Mouse (Mus musculus): ENCODE measurements around the gene Lrg1.

Gene Lrg1

GRCm38 (mm10) chr17:56134463-56134971 lies 12.7 kb upstream of the Lrg1 start:
- DNase-seq (ENCODE audit: low spot score): peak; percentile 70

- peak; percentile 82 for DNase-seq (ENCODE audit: low spot score)
Observed at GRCm38 (mm10) chr17:56133457-56134363, 11.9 kb upstream of the Lrg1 start.

GRCm38 (mm10) chr17:56132661-56133060 lies 10.9 kb upstream of the Lrg1 start:
- peak; percentile 63 for DNase-seq (ENCODE audit: low spot score)

GRCm38 (mm10) chr17:56131814-56132213 lies 10.0 kb upstream of the Lrg1 start:
- peak; percentile 66 for DNase-seq (ENCODE audit: low spot score)

- no peak for DNase-seq (ENCODE audit: low spot score)
Observed at GRCm38 (mm10) chr17:56131136-56131535, 9.3 kb upstream of the Lrg1 start.

GRCm38 (mm10) chr17:56128246-56128645 lies 6.4 kb upstream of the Lrg1 start:
- no peak for DNase-seq (ENCODE audit: low spot score)

GRCm38 (mm10) chr17:56126175-56126574 lies 4.4 kb upstream of the Lrg1 start:
- no peak for DNase-seq (ENCODE audit: low spot score)

GRCm38 (mm10) chr17:56125276-56125630 lies 3.5 kb upstream of the Lrg1 start:
- DNase-seq (ENCODE audit: low spot score): no peak

- DNase-seq (ENCODE audit: low spot score): no peak
Observed at GRCm38 (mm10) chr17:56124377-56125275, 2.8 kb upstream of the Lrg1 start.

- no peak for DNase-seq (ENCODE audit: low spot score)
Observed at GRCm38 (mm10) chr17:56123681-56124340, 2.0 kb upstream of the Lrg1 start.

GRCm38 (mm10) chr17:56123161-56123560 lies 1.4 kb upstream of the Lrg1 start:
- DNase-seq (ENCODE audit: low spot score): no peak

GRCm38 (mm10) chr17:56119981-56120880 lies 1.6 kb downstream of the Lrg1 start:
- DNase-seq (ENCODE audit: low spot score): no peak

- no peak for DNase-seq (ENCODE audit: low spot score)
Observed at GRCm38 (mm10) chr17:56119431-56119830, 2.4 kb downstream of the Lrg1 start.

- peak; percentile 52 for DNase-seq (ENCODE audit: low spot score)
Observed at GRCm38 (mm10) chr17:56117251-56117710, 4.5 kb downstream of the Lrg1 start, which contains the start of gene Plin5. Gene Plin5 (minus strand): TSS chr17:56117596.

GRCm38 (mm10) chr17:56116193-56116592 lies 5.6 kb downstream of the Lrg1 start:
- no peak for DNase-seq (ENCODE audit: low spot score)

GRCm38 (mm10) chr17:56112743-56113142 lies 9.1 kb downstream of the Lrg1 start:
- DNase-seq (ENCODE audit: low spot score): no peak

- DNase-seq (ENCODE audit: low spot score): peak; percentile 66
Observed at GRCm38 (mm10) chr17:56111864-56112263, 9.9 kb downstream of the Lrg1 start.

- DNase-seq (ENCODE audit: low spot score): no peak
Observed at GRCm38 (mm10) chr17:56111021-56111420, 10.8 kb downstream of the Lrg1 start.

GRCm38 (mm10) chr17:56110571-56110970 lies 11.2 kb downstream of the Lrg1 start:
- DNase-seq (ENCODE audit: low spot score): no peak

GRCm38 (mm10) chr17:56109219-56110051 lies 12.4 kb downstream of the Lrg1 start, which contains the start of gene Plin4:
Gene Plin4 (minus strand): TSS chr17:56109803.
- DNase-seq (ENCODE audit: low spot score): no peak
